Mouse (Mus musculus): Measurements from ENCODE around the gene Ppm1d. TPM values are rescaled to one million over a fixed set of nuclear protein-coding genes. Genes with fewer than 3 reads are reported as not detected.
A peak's percentile ranks its signal among the peaks of the same experiment; 100 is the strongest.

The Ppm1d gene
- total and polyA plus RNA-seq, 3 experiments: 19.0 to 26.4 (median 25.1) TPM

DNA sequence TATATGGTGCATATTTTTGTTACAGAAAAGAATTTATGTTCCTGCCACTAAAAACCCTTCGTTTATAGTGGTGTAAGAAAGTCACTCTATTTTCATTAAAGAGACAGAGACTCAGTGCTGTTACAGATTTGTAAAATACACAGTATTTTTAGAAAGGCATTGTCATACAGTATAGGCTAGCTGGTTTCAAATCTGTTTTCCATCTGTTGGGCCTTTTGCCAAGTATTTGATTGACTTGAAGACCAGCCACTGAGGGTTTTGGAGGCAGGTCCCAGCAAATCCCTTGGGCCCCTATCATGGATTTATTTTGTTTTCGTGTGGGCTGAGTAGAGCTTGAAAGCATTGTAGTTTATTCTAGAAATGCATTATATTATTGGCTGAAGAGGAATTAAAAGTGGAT lies 1.8 kb downstream of the Ppm1d start (continued):
- no peak for TF ChIP-seq MAFK (IDR thresholded peaks at IDR 0.05; ENCODE audit: insufficient replicate concordance, low read length)
- TF ChIP-seq CHD2 (IDR thresholded peaks at IDR 0.05; ENCODE audit: low read length): peak; percentile 71; the same call in 1 of the 2 replicates
- TF ChIP-seq PAX5 (IDR thresholded peaks at IDR 0.05; ENCODE audit: low read length): no peak
- no peak for TF ChIP-seq ZMIZ1 (IDR thresholded peaks at IDR 0.05; ENCODE audit: low read depth, low read length)
- TF ChIP-seq RAD21 (IDR thresholded peaks at IDR 0.05; ENCODE audit: low read depth, low read length): no peak

DNA sequence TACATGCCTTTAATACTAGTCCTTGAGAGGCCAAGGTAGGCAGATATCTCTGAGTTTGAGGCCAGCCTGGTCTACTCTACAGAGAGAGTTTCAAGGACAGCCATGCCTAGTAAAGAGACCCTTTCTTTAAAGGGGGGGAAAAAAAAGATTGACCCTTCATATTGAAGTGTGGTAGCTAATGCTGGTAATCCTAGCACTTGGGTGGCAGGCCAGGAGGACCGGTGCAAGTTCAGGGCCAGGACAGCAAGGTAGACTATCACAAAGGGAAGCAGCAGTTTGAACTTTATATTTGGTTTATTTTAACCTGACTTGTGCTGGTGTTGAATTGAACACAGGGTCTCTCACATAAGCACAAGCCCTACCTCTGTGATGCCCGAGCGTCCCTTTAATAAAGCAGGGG lies 2.3 kb downstream of the Ppm1d start:
- H3K79me2 ChIP-seq (replicated peaks; ENCODE audit: control insufficient read depth, extremely low read depth, insufficient read depth, poor library complexity, severe bottlenecking): peaks cover 52% of the 10 kb centered on the region
- no peaks in the 10 kb centered on the region for H3K27me3 ChIP-seq (replicated peaks)
- peaks cover 6 to 25% of the 10 kb centered on the region in 2 experiments for H3K36me3 ChIP-seq (replicated peaks in 1 of 2; ENCODE audit: control insufficient read depth in 1 of 2, insufficient read depth in 1 of 2, low read length in 1 of 2)
- peaks cover 4 to 33% of the 10 kb centered on the region in 2 experiments; a peak in 2 of 4 replicates for H3K4me1 ChIP-seq (ENCODE audit: control insufficient read depth in 1 of 2, insufficient read depth in 2 of 2)
- peaks cover 3% of the 10 kb centered on the region for H3K9me3 ChIP-seq (replicated peaks; ENCODE audit: low read length)
- dilution Hi-C loops (cut with MboI; ENCODE audit: extremely low pct_ligation_motif_present, extremely low pct_unique_long_range_greater_than_20kb, low sequenced_read_pairs): no loop called here
- H3K4me3 ChIP-seq (replicated peaks in 1 of 3; ENCODE audit: low read depth in 2 of 3, low read length in 2 of 3, poor library complexity in 1 of 3): peak overlapping the region; percentile 35 to 94 (median 62)
- no peak overlapping the region for H3K27ac ChIP-seq (ENCODE audit: insufficient read depth, low read depth)
- in situ Hi-C loops (cut with MboI; ENCODE audit: low pct_ligation_motif_present, low pct_unique_long_range_greater_than_20kb, low sequenced_read_pairs): no loop called here
- peak overlapping the region; percentile 52 for H3K4me2 ChIP-seq (ENCODE audit: insufficient read depth, low read depth, poor library complexity, severe bottlenecking)
- no peak for DNase-seq (ENCODE audit: extremely low read depth)
- H3K9ac ChIP-seq (ENCODE audit: insufficient read depth, low read depth): peak overlapping the region; percentile 75
- TF ChIP-seq CHD2 (IDR thresholded peaks at IDR 0.05; ENCODE audit: low read length) (no peak), ETS1 (conservative IDR thresholded peaks at IDR 0.05; ENCODE audit: low read depth, low read length) (no peak), JUN (IDR thresholded peaks at IDR 0.05; ENCODE audit: insufficient read depth, low read depth, low read length) (no peak), TCF12 (IDR thresholded peaks at IDR 0.05; ENCODE audit: low read depth, low read length) (no peak), MAZ (IDR thresholded peaks at IDR 0.05; ENCODE audit: low read depth, low read length) (no peak), MAX (IDR thresholded peaks at IDR 0.05; ENCODE audit: low read length) (no peak)

DNA sequence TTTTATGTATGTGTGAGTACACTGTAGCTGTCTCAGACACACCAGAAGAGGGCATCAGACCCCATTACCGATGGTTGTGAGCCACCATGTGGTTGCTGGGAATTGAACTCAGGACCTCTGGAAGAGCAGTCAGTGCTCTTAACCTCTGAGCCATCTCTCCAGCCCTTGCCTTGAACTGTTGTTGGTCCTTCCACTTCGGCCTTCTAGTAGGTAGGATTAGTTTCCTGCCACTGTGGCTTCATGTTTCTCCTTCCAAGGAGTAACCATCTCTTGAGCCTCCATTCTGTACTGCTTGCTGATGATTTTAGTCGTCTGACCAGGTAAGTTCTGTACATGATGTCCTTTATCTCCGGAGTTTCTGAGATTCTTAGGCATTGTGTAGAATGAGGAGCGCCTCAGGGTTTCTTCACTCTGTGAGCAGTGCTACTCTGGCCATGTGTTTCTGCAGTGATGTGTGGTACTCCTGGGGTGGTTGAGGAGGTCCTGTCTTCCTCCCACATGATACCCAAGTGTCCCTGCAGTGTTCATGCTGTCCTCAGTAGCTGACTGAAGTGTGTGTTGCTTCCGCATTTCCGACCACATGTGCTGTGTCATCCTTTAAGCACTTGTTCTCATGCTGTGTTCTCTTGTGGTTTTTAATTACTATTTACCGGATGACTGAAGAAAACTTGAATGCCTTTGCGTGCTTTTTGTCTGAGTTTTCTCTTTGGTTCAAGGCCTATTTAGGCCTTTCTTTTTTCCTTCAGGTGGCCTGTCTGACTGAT lies 12.7 kb downstream of the Ppm1d start:
- Histone ChIP-seq H3K27me3 (replicated peaks) (no peaks in the 10 kb centered on the region), H3K9me3 (replicated peaks; ENCODE audit: low read length) (no peaks in the 10 kb centered on the region), H3K4me3 (replicated peaks in 1 of 3; ENCODE audit: low read depth in 2 of 3, low read length in 2 of 3, poor library complexity in 1 of 3) (peak overlapping the region in 1 of 3 experiments; percentile 40), H3K79me2 (replicated peaks; ENCODE audit: control insufficient read depth, extremely low read depth, insufficient read depth, poor library complexity, severe bottlenecking) (peaks cover 41% of the 10 kb centered on the region), H3K27ac (ENCODE audit: insufficient read depth, low read depth) (peak overlapping the region; percentile 55; the same call in 1 of the 2 replicates), H3K4me2 (ENCODE audit: insufficient read depth, low read depth, poor library complexity, severe bottlenecking) (peak overlapping the region; percentile 1), H3K36me3 (replicated peaks in 1 of 2; ENCODE audit: control insufficient read depth in 1 of 2, insufficient read depth in 1 of 2, low read length in 1 of 2) (peaks cover 10 to 57% of the 10 kb centered on the region in 2 experiments), H3K4me1 (ENCODE audit: control insufficient read depth in 1 of 2, insufficient read depth in 2 of 2) (peaks cover 2 to 16% of the 10 kb centered on the region in 2 experiments; a peak in 2 of 4 replicates), H3K9ac (ENCODE audit: insufficient read depth, low read depth) (0 out of 2 replicates have a peak overlapping the region, but pooled peaks have one; percentile 28)
- in situ Hi-C loops (cut with MboI; ENCODE audit: low pct_ligation_motif_present, low pct_unique_long_range_greater_than_20kb, low sequenced_read_pairs) (no loop called here), dilution Hi-C loops (cut with MboI; ENCODE audit: extremely low pct_ligation_motif_present, extremely low pct_unique_long_range_greater_than_20kb, low sequenced_read_pairs) (no loop called here)
- DNase-seq (ENCODE audit: extremely low read depth): peak; percentile 33
- peak; percentile 49 for TF ChIP-seq MXI1 (IDR thresholded peaks at IDR 0.05; ENCODE audit: low read depth, low read length)
- TF ChIP-seq ETS1 (conservative IDR thresholded peaks at IDR 0.05; ENCODE audit: low read depth, low read length): no peak
- TF ChIP-seq IRF4 (IDR thresholded peaks at IDR 0.05; ENCODE audit: low read depth, low read length): no peak
- TF ChIP-seq TBP (conservative IDR thresholded peaks at IDR 0.05; ENCODE audit: low read depth, low read length): peak; percentile 85
- TF ChIP-seq CTCF (conservative IDR thresholded peaks at IDR 0.05 in 1 of 2, IDR thresholded peaks at IDR 0.05 in 1 of 2; ENCODE audit: low read depth in 2 of 2, low read length in 2 of 2): 0 out of 4 replicates have a peak, but pooled peaks of 1 of the 2 experiments have one; percentile 9
- TF ChIP-seq NRF1 (IDR thresholded peaks at IDR 0.05; ENCODE audit: low read depth, low read length): no peak
- TF ChIP-seq MAFK (IDR thresholded peaks at IDR 0.05; ENCODE audit: insufficient replicate concordance, low read length): peak; percentile 60; the same call in 1 of the 2 replicates
- TF ChIP-seq EP300 (IDR thresholded peaks at IDR 0.05; ENCODE audit: low read length): no peak
- no peak for TF ChIP-seq GABPA (IDR thresholded peaks at IDR 0.05; ENCODE audit: insufficient replicate concordance, low read depth, low read length)
- no peak for TF ChIP-seq RCOR1 (conservative IDR thresholded peaks at IDR 0.05; ENCODE audit: low read depth, low read length)
- TF ChIP-seq JUN (IDR thresholded peaks at IDR 0.05; ENCODE audit: insufficient read depth, low read depth, low read length): no peak
- TF ChIP-seq ZKSCAN1 (IDR thresholded peaks at IDR 0.05; ENCODE audit: borderline replicate concordance, low read depth, low read length): no peak
- TF ChIP-seq E2F4 (IDR thresholded peaks at IDR 0.05; ENCODE audit: insufficient replicate concordance, low read depth, low read length): no peak
- TF ChIP-seq USF2 (conservative IDR thresholded peaks at IDR 0.05; ENCODE audit: low read depth, low read length): no peak
- TF ChIP-seq MYC (IDR thresholded peaks at IDR 0.05; ENCODE audit: low read depth, low read length): peak; percentile 92
- no peak; the same call in 1 of the 2 replicates for TF ChIP-seq BHLHE40 (IDR thresholded peaks at IDR 0.05; ENCODE audit: low read depth, low read length)
- TF ChIP-seq KAT2A (IDR thresholded peaks at IDR 0.05; ENCODE audit: insufficient replicate concordance, low read length): no peak
- TF ChIP-seq MEF2A (IDR thresholded peaks at IDR 0.05; ENCODE audit: borderline replicate concordance, low read depth, low read length): no peak
- no peak for TF ChIP-seq HCFC1 (IDR thresholded peaks at IDR 0.05; ENCODE audit: low read depth, low read length)
- TF ChIP-seq ZMIZ1 (IDR thresholded peaks at IDR 0.05; ENCODE audit: low read depth, low read length): no peak
- TF ChIP-seq ZC3H11A (IDR thresholded peaks at IDR 0.05; ENCODE audit: low read depth, low read length): no peak
- no peak for TF ChIP-seq PAX5 (IDR thresholded peaks at IDR 0.05; ENCODE audit: low read length)
